Mouse (Mus musculus): ENCODE data around the gene Cdip1. TPM values are rescaled to one million over a fixed set of nuclear protein-coding genes. Genes with fewer than 3 reads are reported as not detected.
A peak's percentile ranks its signal among the peaks of the same experiment; 100 is the strongest.

Cdip1 gene
- polyA plus RNA-seq, 1 experiment from 2014 or later: 35.4 TPM

DNA sequence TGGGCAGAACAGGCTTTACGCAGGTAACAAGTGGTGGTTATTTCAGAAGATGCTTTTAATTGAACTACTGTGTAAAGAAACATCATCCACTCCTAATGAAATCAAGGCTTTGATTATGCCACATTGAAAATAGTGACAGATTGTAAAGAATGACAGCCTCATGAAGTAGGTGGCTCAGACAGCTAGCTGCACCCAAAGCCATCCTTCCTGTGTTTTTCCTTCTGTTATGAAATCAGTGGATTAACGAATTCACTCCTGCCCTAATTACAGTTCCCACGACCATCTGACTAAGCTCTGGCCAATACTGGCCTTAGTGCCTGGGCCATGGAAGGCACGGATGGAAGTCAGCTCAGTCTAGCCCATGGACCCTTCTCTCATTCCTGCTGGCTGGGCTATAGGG is 11.2 kb downstream of the Cdip1 start:
- ATAC-seq (ENCODE audit: low FRiP score, low TSS enrichment) (no peak), DNase-seq (ENCODE audit: low spot score) (no peak)
- H3K4me1 ChIP-seq (replicated peaks; ENCODE audit: control insufficient read depth, insufficient read depth): peaks cover 4% of the 10 kb centered on the region
- H3K27ac ChIP-seq (replicated peaks): no peak overlapping the region
- H3K4me3 ChIP-seq (ENCODE audit: low read depth, low read length): no peak overlapping the region
- no peaks in the 10 kb centered on the region; the same call in 1 of the 2 replicates for H3K36me3 ChIP-seq (ENCODE audit: control insufficient read depth, insufficient read depth, low read length)
- no peaks in the 10 kb centered on the region for H3K9me3 ChIP-seq (ENCODE audit: control insufficient read depth, low read length)
- TF ChIP-seq EP300 (optimal IDR thresholded peaks at IDR 0.05): no peak
- TF ChIP-seq CTCF (IDR thresholded peaks at IDR 0.05; ENCODE audit: low read depth): no peak
- no peaks in the 10 kb centered on the region for H3K27me3 ChIP-seq (ENCODE audit: control insufficient read depth, insufficient read depth, low read length)
- WGBS: 90% methylated on average over 4 of the region's 4 CpGs
- H3K4me2 ChIP-seq (replicated peaks; ENCODE audit: low read depth): no peak overlapping the region
- no peak overlapping the region for H3K9ac ChIP-seq (ENCODE audit: low read length)

GRCm38 (mm10) chr16:4777905-4778609 is 12.0 kb downstream of the Cdip1 start:
- Histone ChIP-seq H3K27ac (replicated peaks) (peak overlapping the region; percentile 35; the same call in 1 of the 2 replicates), H3K9ac (ENCODE audit: low read length) (no peak overlapping the region), H3K4me3 (ENCODE audit: low read depth, low read length) (no peak overlapping the region), H3K36me3 (ENCODE audit: control insufficient read depth, insufficient read depth, low read length) (no peaks in the 10 kb centered on the region; the same call in 1 of the 2 replicates), H3K4me1 (replicated peaks; ENCODE audit: control insufficient read depth, insufficient read depth) (peaks cover 8% of the 10 kb centered on the region), H3K4me2 (replicated peaks; ENCODE audit: low read depth) (no peak overlapping the region), H3K27me3 (ENCODE audit: control insufficient read depth, insufficient read depth, low read length) (no peaks in the 10 kb centered on the region), H3K9me3 (ENCODE audit: control insufficient read depth, low read length) (no peaks in the 10 kb centered on the region)
- TF ChIP-seq EP300 (optimal IDR thresholded peaks at IDR 0.05) (no peak), CTCF (IDR thresholded peaks at IDR 0.05; ENCODE audit: low read depth) (no peak)
- ATAC-seq (ENCODE audit: low FRiP score, low TSS enrichment): peak; percentile 94
- 68% methylated on average over 4 of the region's 4 CpGs for WGBS
- DNase-seq (ENCODE audit: low spot score): peak; percentile 73

GRCm38 (mm10) chr16:4777171-4777904 is 12.8 kb downstream of the Cdip1 start:
- no peak overlapping the region for H3K4me3 ChIP-seq (ENCODE audit: low read depth, low read length)
- TF ChIP-seq CTCF (IDR thresholded peaks at IDR 0.05; ENCODE audit: low read depth) (no peak), EP300 (optimal IDR thresholded peaks at IDR 0.05) (no peak)
- no peak overlapping the region for H3K9ac ChIP-seq (ENCODE audit: low read length)
- H3K27me3 ChIP-seq (ENCODE audit: control insufficient read depth, insufficient read depth, low read length): no peaks in the 10 kb centered on the region
- 81% methylated on average over 3 of the region's 3 CpGs for WGBS
- peaks cover 8% of the 10 kb centered on the region for H3K4me1 ChIP-seq (replicated peaks; ENCODE audit: control insufficient read depth, insufficient read depth)
- no peaks in the 10 kb centered on the region for H3K9me3 ChIP-seq (ENCODE audit: control insufficient read depth, low read length)
- no peak overlapping the region for H3K4me2 ChIP-seq (replicated peaks; ENCODE audit: low read depth)
- peak overlapping the region; percentile 35; the same call in 1 of the 2 replicates for H3K27ac ChIP-seq (replicated peaks)
- DNase-seq (ENCODE audit: low spot score) (no peak), ATAC-seq (ENCODE audit: low FRiP score, low TSS enrichment) (peak; percentile 18)
- no peaks in the 10 kb centered on the region; the same call in 1 of the 2 replicates for H3K36me3 ChIP-seq (ENCODE audit: control insufficient read depth, insufficient read depth, low read length)

GRCm38 (mm10) chr16:4773289-4773970 is 16.7 kb downstream of the Cdip1 start:
- Histone ChIP-seq H3K4me3 (ENCODE audit: low read depth, low read length) (no peak overlapping the region), H3K36me3 (ENCODE audit: control insufficient read depth, insufficient read depth, low read length) (peaks cover 16% of the 10 kb centered on the region), H3K4me2 (replicated peaks; ENCODE audit: low read depth) (no peak overlapping the region), H3K9ac (ENCODE audit: low read length) (no peak overlapping the region), H3K9me3 (ENCODE audit: control insufficient read depth, low read length) (no peaks in the 10 kb centered on the region), H3K27me3 (ENCODE audit: control insufficient read depth, insufficient read depth, low read length) (no peaks in the 10 kb centered on the region), H3K4me1 (replicated peaks; ENCODE audit: control insufficient read depth, insufficient read depth) (peaks cover 8% of the 10 kb centered on the region), H3K27ac (replicated peaks) (no peak overlapping the region; the same call in 1 of the 2 replicates)
- DNase-seq (ENCODE audit: low spot score): no peak
- 50% methylated on average over 1 of the region's 1 CpGs for whole genome bisulfite sequencing
- no peak for ATAC-seq (ENCODE audit: low FRiP score, low TSS enrichment)
- TF ChIP-seq EP300 (optimal IDR thresholded peaks at IDR 0.05) (no peak), CTCF (IDR thresholded peaks at IDR 0.05; ENCODE audit: low read depth) (no peak)

GRCm38 (mm10) chr16:4768719-4769118 is 21.4 kb downstream of the Cdip1 start:
- Histone ChIP-seq H3K9ac (ENCODE audit: low read length) (no peak overlapping the region), H3K4me1 (replicated peaks; ENCODE audit: control insufficient read depth, insufficient read depth) (0 out of 2 replicates have a peak, but pooled peaks cover 2% of the 10 kb centered on the region), H3K4me3 (ENCODE audit: low read depth, low read length) (no peak overlapping the region), H3K27ac (replicated peaks) (no peak overlapping the region), H3K4me2 (replicated peaks; ENCODE audit: low read depth) (no peak overlapping the region), H3K27me3 (ENCODE audit: control insufficient read depth, insufficient read depth, low read length) (no peaks in the 10 kb centered on the region), H3K9me3 (ENCODE audit: control insufficient read depth, low read length) (no peaks in the 10 kb centered on the region), H3K36me3 (ENCODE audit: control insufficient read depth, insufficient read depth, low read length) (peaks cover 27% of the 10 kb centered on the region)
- ATAC-seq (ENCODE audit: low FRiP score, low TSS enrichment) (no peak), DNase-seq (ENCODE audit: low spot score) (no peak)
- 88% methylated on average over 5 of the region's 5 CpGs for WGBS
- TF ChIP-seq EP300 (optimal IDR thresholded peaks at IDR 0.05) (no peak), CTCF (IDR thresholded peaks at IDR 0.05; ENCODE audit: low read depth) (no peak)

Measured in stomach, postnatal 0 days (tissue).